Mouse (Mus musculus) left cerebral cortex, postnatal 10 days (tissue): Measurements from ENCODE around the gene Iqsec2. TPM values are rescaled to one million over a fixed set of nuclear protein-coding genes. Genes with fewer than 3 reads are reported as not detected.
"Not testable (repeated sequence)": the region's sequence is repeated elsewhere in the genome, so short reads cannot be mapped to it uniquely, and the experiment has no call there.

Experiments used
- DNase-seq, 2 experiments: peaks; one replicate each; pipeline ENCODE4 v3.0.0; 2021 to 2022; ENCODE audit warnings: low spot score in 2 of 2, mixed read lengths in 1 of 2; ENCODE audit errors: extremely low spot score in 1 of 2
- intact Hi-C: fragments of 180-260 bp; cut with DNase I; formaldehyde crosslinking; loops from one replicate; pipeline ENCODE4 v1.15.1; 2025
- total RNA-seq, 2 experiments: library from RNA; stranded (reverse); gene quantifications; 2 replicates each; pipeline ENCODE4 v1.2.3; 2021

Iqsec2 gene
- total RNA-seq, 2 experiments from 2014 or later = 105 to 110 TPM

DNA sequence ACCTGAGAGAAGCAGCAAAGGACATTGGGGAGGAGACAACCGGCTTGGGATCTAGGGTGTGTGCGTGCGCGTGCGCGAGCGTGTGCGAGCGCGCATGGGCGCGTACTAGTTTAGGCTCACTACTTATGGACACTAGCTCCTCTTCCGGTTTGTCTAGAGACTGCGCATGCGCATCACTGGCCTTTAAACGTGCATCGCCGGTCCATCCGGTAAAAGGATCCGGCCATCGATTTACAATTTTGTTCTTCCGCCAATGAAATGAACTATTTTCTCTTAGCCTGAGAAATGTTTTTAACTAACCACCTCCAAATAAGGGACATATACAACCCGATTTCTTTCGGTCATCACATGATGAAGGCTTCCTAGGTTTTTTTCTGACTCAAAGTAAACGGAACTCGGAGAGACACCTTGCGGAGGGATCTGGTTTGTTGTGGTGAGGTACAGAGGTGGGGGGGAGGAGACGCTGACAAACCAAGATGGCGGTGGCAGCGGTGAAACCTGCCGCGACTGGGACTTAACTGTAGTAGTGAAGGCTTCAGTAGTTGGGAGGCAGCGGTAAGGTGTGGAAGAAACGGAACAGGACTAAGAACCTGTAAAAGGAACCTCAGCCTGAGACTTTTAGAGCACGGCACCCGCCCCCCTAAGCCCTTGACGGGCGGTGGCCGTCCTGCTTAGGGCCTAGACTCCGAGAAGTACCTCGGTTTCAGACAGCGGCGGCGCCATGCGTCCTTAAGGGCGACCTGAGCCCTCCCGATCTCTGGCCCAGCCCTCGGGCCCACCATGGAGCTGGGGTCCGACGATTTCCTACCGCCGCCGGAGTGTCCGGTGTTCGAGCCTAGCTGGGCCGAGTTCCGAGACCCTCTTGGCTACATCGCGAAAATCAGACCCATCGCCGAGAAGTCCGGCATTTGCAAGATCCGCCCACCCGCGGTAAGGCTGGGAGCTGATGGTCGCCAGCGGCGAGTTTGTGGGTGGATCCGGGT, 89.0 kb downstream of the Iqsec2 start, which contains the start of gene Kdm5c:
TSS of gene Kdm5c (plus strand) at position 240 of the 983 bp plus-strand sequence.
- intact Hi-C loops = no loop called here
- DNase-seq = peak; percentile 96 to 99

DNA sequence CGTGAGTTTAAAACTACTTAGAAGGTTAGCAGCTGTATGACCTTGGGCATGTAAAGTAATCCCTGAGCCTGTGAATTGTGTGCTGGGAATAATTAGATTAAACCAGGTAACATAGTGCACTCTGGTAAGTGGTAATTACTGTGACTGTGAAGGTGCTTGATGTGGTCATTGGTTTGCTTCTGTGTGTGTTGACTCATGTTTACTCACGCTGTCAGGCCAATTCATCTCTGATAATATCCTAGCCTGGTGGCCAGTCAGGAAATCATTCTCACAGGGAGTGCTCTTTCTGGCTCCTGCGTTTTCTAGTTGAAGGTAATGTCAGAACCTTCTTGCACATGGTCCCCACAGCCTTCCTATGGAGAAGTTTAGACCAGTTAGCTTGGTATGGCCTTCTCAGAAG, 90.1 kb downstream of the Iqsec2 start:
- no peak for DNase-seq
- intact Hi-C loops = no loop called here

DNA sequence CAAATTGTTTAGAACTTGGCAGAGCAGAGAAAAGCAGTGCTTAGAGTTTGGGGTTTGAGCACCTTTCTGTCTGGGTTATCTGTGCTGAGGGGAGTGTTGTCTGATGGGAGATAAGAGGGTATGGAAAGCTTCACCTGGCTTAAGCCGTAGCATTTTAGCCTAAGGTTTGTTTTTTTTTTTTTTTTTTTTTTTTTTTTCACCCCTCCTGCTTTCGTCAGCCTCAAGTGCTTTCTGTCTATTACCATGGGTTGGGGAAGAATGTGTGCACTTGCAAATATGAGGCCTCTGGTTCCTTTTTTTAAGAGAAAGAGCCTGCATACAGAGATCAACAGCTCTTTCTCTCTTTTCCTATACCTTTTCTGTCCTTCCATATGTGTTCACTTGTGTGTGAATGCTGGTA, 91.7 kb downstream of the Iqsec2 start:
- intact Hi-C loops = no loop called here

DNA sequence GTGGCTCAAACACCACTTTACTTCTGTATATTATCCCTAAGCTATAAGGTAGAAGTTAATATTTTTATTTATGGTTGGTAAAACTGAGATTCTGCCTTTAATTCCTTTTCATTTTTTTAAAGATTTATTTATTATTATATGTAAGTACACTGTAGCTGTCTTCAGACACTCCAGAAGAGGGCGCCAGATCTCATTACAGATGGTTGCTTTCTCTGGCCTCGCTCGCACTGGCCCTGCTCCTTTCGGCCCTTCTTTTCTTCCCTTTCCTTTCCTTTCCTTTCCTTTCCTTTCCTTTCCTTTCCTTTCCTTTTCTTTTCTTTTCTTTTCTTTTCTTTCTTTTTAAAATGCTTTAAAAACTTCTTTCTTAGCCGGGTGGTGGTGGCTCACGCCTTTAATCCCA, 99.1 kb downstream of the Iqsec2 start:
- DNase-seq, intact Hi-C loops: not testable (repeated sequence)

More for the DNA sequence above, 91.7 kb downstream of the Iqsec2 start:
- DNase-seq = no peak

DNA sequence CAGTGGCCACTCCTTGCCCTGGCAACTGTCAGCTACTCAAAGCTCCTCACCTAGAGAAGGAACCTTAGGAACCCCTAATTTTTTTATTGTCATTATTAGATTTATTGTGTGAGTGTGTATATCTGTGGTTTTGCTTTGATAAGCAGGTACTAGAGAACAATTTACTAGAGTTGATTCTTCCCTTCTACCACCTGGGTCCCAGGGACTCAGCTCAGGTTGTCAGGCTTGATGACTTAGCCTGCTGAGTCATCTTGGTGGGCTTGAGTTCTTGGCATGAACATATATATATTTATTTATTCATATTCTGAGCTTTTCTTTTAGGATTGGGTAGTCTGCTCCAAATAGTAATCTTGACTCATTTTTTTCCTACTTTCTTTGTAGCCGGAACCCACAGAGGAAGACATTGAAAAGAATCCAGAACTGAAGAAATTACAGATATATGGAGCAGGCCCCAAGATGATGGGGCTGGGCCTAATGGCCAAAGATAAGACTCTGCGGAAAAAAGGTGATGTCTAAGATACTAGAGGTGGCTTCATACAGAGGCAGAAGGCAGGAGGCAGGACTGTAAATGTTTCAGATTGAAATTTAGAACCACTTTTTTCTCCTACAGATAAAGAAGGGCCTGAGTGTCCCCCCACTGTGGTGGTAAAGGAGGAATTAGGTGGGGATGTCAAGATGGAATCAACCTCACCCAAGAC, 100.6 kb downstream of the Iqsec2 start:
- no peak for DNase-seq
- intact Hi-C loops = no loop called here

DNA sequence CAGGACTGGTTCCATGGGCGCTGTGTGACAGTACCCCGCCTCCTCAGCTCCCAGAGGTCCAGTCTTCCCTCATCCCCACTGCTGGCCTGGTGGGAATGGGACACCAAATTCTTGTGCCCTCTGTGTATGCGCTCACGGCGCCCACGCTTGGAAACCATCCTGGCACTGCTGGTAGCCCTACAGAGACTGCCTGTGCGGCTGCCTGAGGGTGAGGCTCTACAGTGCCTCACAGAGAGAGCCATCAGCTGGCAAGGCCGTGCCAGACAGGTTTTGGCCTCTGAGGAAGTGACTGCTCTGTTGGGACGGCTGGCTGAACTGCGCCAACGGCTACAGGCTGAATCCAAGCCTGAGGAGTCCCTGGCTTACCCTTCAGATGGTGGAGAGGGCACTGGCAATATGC, 127.1 kb downstream of the Iqsec2 start:
- no peak for DNase-seq
- intact Hi-C loops = no loop called here

Other genes with a start within 250 kb of the Iqsec2 start
- gene Hsd17b10, start 142.4 kb upstream of the Iqsec2 start, total RNA-seq = 10 to 100 TPM; 39.6 to 45.3 TPM
- not detected for gene Ribc1, start 128.0 kb upstream of the Iqsec2 start, total RNA-seq
- 10 to 100 TPM; 46.8 to 48.2 TPM for gene Smc1a, start 127.8 kb upstream of the Iqsec2 start, total RNA-seq
- gene Kdm5c, start 88.8 kb downstream of the Iqsec2 start, total RNA-seq = 10 to 100 TPM; 55.0 to 70.7 TPM
- 10 to 100 TPM; 48.6 to 50.3 TPM for gene Kantr, start 183.2 kb downstream of the Iqsec2 start, total RNA-seq
- gene Tspyl2, start 198.2 kb downstream of the Iqsec2 start, total RNA-seq = 10 to 100 TPM; 67.1 to 67.7 TPM
- 10 to 100 TPM; 25.1 to 25.9 TPM for gene Gpr173, start 224.4 kb downstream of the Iqsec2 start, total RNA-seq